Mouse (Mus musculus): ENCODE results near the gene Zfp940. TPM values are rescaled to one million over a fixed set of nuclear protein-coding genes. Genes with fewer than 3 reads are reported as not detected.
A peak's percentile ranks its signal among the peaks of the same experiment; 100 is the strongest.

The Zfp940 gene
- polyA plus RNA-seq, 1 experiment from 2014 or later = 3.9 TPM

- Histone ChIP-seq H3K4me1 (replicated peaks; ENCODE audit: control insufficient read depth, insufficient read depth, low read length) (peaks cover 4% of the 10 kb centered on the region), H3K4me2 (peak within 1 kb of the TSS; percentile 69), H3K9me3 (ENCODE audit: control insufficient read depth, low read length) (no peaks in the 10 kb centered on the region), H3K4me3 (ENCODE audit: low read depth, low read length) (peak within 1 kb of the TSS; percentile 69), H3K9ac (ENCODE audit: low read depth, low read length) (peak within 1 kb of the TSS; percentile 44), H3K36me3 (ENCODE audit: control insufficient read depth, insufficient read depth, low read length) (peaks cover 3% of the 10 kb centered on the region; the same call in 1 of the 2 replicates), H3K27ac (ENCODE audit: low read depth, low read length) (no peak within 1 kb of the TSS), H3K27me3 (replicated peaks; ENCODE audit: control insufficient read depth, insufficient read depth, low read length) (no peaks in the 10 kb centered on the region)
- ATAC-seq (replicated peaks; ENCODE audit: low FRiP score) (peak; percentile 97), DNase-seq (ENCODE audit: low spot score) (peak; percentile 80)
- WGBS = 5% methylated on average over 32 of the region's 32 CpGs
Measured at GRCm38 (mm10) chr7:29859532-29860517, 6.4 kb upstream of the Zfp940 start, which contains the start of gene Zfp420. TSS of gene Zfp420 (plus strand) at chr7:29859979.

- 52% methylated on average over 9 of the region's 9 CpGs for WGBS
- Histone ChIP-seq H3K36me3 (ENCODE audit: control insufficient read depth, insufficient read depth, low read length) (peaks cover 3% of the 10 kb centered on the region; the same call in 1 of the 2 replicates), H3K27me3 (replicated peaks; ENCODE audit: control insufficient read depth, insufficient read depth, low read length) (no peaks in the 10 kb centered on the region), H3K27ac (ENCODE audit: low read depth, low read length) (no peak overlapping the region), H3K4me1 (replicated peaks; ENCODE audit: control insufficient read depth, insufficient read depth, low read length) (no peaks in the 10 kb centered on the region), H3K9ac (ENCODE audit: low read depth, low read length) (peak overlapping the region; percentile 60), H3K9me3 (ENCODE audit: control insufficient read depth, low read length) (no peaks in the 10 kb centered on the region), H3K4me3 (ENCODE audit: low read depth, low read length) (peak overlapping the region; percentile 50), H3K4me2 (peak overlapping the region; percentile 68)
- no peak for ATAC-seq (replicated peaks; ENCODE audit: low FRiP score)
- DNase-seq (ENCODE audit: low spot score) = no peak
Measured at GRCm38 (mm10) chr7:29852831-29853218, 644 bp downstream of the Zfp940 start.

GRCm38 (mm10) chr7:29844616-29845015 lies 8.9 kb downstream of the Zfp940 start:
- peaks cover 16% of the 10 kb centered on the region for H3K36me3 ChIP-seq (ENCODE audit: control insufficient read depth, insufficient read depth, low read length)
- DNase-seq (ENCODE audit: low spot score) = no peak

GRCm38 (mm10) chr7:29842105-29842504 lies 11.4 kb downstream of the Zfp940 start:
- Histone ChIP-seq H3K27me3 (replicated peaks; ENCODE audit: control insufficient read depth, insufficient read depth, low read length) (no peaks in the 10 kb centered on the region), H3K9me3 (ENCODE audit: control insufficient read depth, low read length) (no peaks in the 10 kb centered on the region), H3K27ac (ENCODE audit: low read depth, low read length) (no peak overlapping the region), H3K4me2 (no peak overlapping the region), H3K9ac (ENCODE audit: low read depth, low read length) (no peak overlapping the region), H3K4me1 (replicated peaks; ENCODE audit: control insufficient read depth, insufficient read depth, low read length) (no peaks in the 10 kb centered on the region), H3K36me3 (ENCODE audit: control insufficient read depth, insufficient read depth, low read length) (peaks cover 13% of the 10 kb centered on the region), H3K4me3 (ENCODE audit: low read depth, low read length) (no peak overlapping the region)
- no peak for ATAC-seq (replicated peaks; ENCODE audit: low FRiP score)
- DNase-seq (ENCODE audit: low spot score) = no peak
- 93% methylated on average over 1 of the region's 1 CpGs for WGBS

More at GRCm38 (mm10) chr7:29844616-29845015, 8.9 kb downstream of the Zfp940 start:
- no peak overlapping the region for H3K27ac ChIP-seq (ENCODE audit: low read depth, low read length)
- H3K4me2 ChIP-seq = no peak overlapping the region
- H3K4me1 ChIP-seq (replicated peaks; ENCODE audit: control insufficient read depth, insufficient read depth, low read length) = no peaks in the 10 kb centered on the region
- ATAC-seq (replicated peaks; ENCODE audit: low FRiP score) = no peak
- H3K27me3 ChIP-seq (replicated peaks; ENCODE audit: control insufficient read depth, insufficient read depth, low read length) = no peaks in the 10 kb centered on the region
- no peak overlapping the region for H3K9ac ChIP-seq (ENCODE audit: low read depth, low read length)
- no peaks in the 10 kb centered on the region for H3K9me3 ChIP-seq (ENCODE audit: control insufficient read depth, low read length)
- H3K4me3 ChIP-seq (ENCODE audit: low read depth, low read length) = no peak overlapping the region
- 85% methylated on average over 5 of the region's 5 CpGs for WGBS

GRCm38 (mm10) chr7:29839256-29839655 lies 14.2 kb downstream of the Zfp940 start:
- DNase-seq (ENCODE audit: low spot score) = no peak
- WGBS = 71% methylated on average over 3 of the region's 3 CpGs
- Histone ChIP-seq H3K9me3 (ENCODE audit: control insufficient read depth, low read length) (no peaks in the 10 kb centered on the region), H3K36me3 (ENCODE audit: control insufficient read depth, insufficient read depth, low read length) (peaks cover 4% of the 10 kb centered on the region; the same call in 1 of the 2 replicates), H3K27ac (ENCODE audit: low read depth, low read length) (no peak overlapping the region), H3K27me3 (replicated peaks; ENCODE audit: control insufficient read depth, insufficient read depth, low read length) (no peaks in the 10 kb centered on the region), H3K9ac (ENCODE audit: low read depth, low read length) (no peak overlapping the region), H3K4me2 (no peak overlapping the region), H3K4me1 (replicated peaks; ENCODE audit: control insufficient read depth, insufficient read depth, low read length) (no peaks in the 10 kb centered on the region), H3K4me3 (ENCODE audit: low read depth, low read length) (no peak overlapping the region)
- ATAC-seq (replicated peaks; ENCODE audit: low FRiP score) = no peak

GRCm38 (mm10) chr7:29836816-29837215 lies 16.7 kb downstream of the Zfp940 start:
- Histone ChIP-seq H3K27me3 (replicated peaks; ENCODE audit: control insufficient read depth, insufficient read depth, low read length) (no peaks in the 10 kb centered on the region), H3K27ac (ENCODE audit: low read depth, low read length) (no peak overlapping the region), H3K4me1 (replicated peaks; ENCODE audit: control insufficient read depth, insufficient read depth, low read length) (no peaks in the 10 kb centered on the region), H3K9ac (ENCODE audit: low read depth, low read length) (no peak overlapping the region), H3K9me3 (ENCODE audit: control insufficient read depth, low read length) (no peaks in the 10 kb centered on the region), H3K4me2 (no peak overlapping the region), H3K36me3 (ENCODE audit: control insufficient read depth, insufficient read depth, low read length) (peaks cover 3% of the 10 kb centered on the region; the same call in 1 of the 2 replicates), H3K4me3 (ENCODE audit: low read depth, low read length) (no peak overlapping the region)
- no peak for DNase-seq (ENCODE audit: low spot score)
- 68% methylated on average over 1 of the region's 1 CpGs for WGBS
- no peak for ATAC-seq (replicated peaks; ENCODE audit: low FRiP score)

- 92% methylated on average over 12 of the region's 12 CpGs for WGBS
- Histone ChIP-seq H3K4me1 (replicated peaks; ENCODE audit: control insufficient read depth, insufficient read depth, low read length) (no peaks in the 10 kb centered on the region), H3K9me3 (ENCODE audit: control insufficient read depth, low read length) (0 out of 2 replicates have a peak, but pooled peaks cover 5% of the 10 kb centered on the region), H3K27me3 (replicated peaks; ENCODE audit: control insufficient read depth, insufficient read depth, low read length) (no peaks in the 10 kb centered on the region), H3K4me2 (no peak overlapping the region), H3K9ac (ENCODE audit: low read depth, low read length) (no peak overlapping the region), H3K4me3 (ENCODE audit: low read depth, low read length) (no peak overlapping the region), H3K36me3 (ENCODE audit: control insufficient read depth, insufficient read depth, low read length) (peaks cover 46% of the 10 kb centered on the region), H3K27ac (ENCODE audit: low read depth, low read length) (no peak overlapping the region)
- DNase-seq (ENCODE audit: low spot score) (no peak), ATAC-seq (replicated peaks; ENCODE audit: low FRiP score) (no peak)
Measured at GRCm38 (mm10) chr7:29829804-29830203, 23.7 kb downstream of the Zfp940 start.

- H3K36me3 ChIP-seq (ENCODE audit: control insufficient read depth, insufficient read depth, low read length) = peaks cover 50% of the 10 kb centered on the region
Measured at GRCm38 (mm10) chr7:29828001-29828400, 25.5 kb downstream of the Zfp940 start.

More at GRCm38 (mm10) chr7:29828001-29828400, 25.5 kb downstream of the Zfp940 start:
- no peaks in the 10 kb centered on the region for H3K4me1 ChIP-seq (replicated peaks; ENCODE audit: control insufficient read depth, insufficient read depth, low read length)
- H3K9me3 ChIP-seq (ENCODE audit: control insufficient read depth, low read length) = 0 out of 2 replicates have a peak, but pooled peaks cover 5% of the 10 kb centered on the region
- no peak for ATAC-seq (replicated peaks; ENCODE audit: low FRiP score)
- DNase-seq (ENCODE audit: low spot score) = no peak
- no peak overlapping the region for H3K4me3 ChIP-seq (ENCODE audit: low read depth, low read length)
- H3K4me2 ChIP-seq = no peak overlapping the region
- H3K27ac ChIP-seq (ENCODE audit: low read depth, low read length) = no peak overlapping the region
- no peak overlapping the region for H3K9ac ChIP-seq (ENCODE audit: low read depth, low read length)
- WGBS = 92% methylated on average over 12 of the region's 12 CpGs
- no peaks in the 10 kb centered on the region for H3K27me3 ChIP-seq (replicated peaks; ENCODE audit: control insufficient read depth, insufficient read depth, low read length)
